Mouse (Mus musculus) left cerebral cortex, adult 8-10 months (tissue): ENCODE results near the gene Llgl1. TPM values are rescaled to one million over a fixed set of nuclear protein-coding genes. Genes with fewer than 3 reads are reported as not detected.
A peak's percentile ranks its signal among the peaks of the same experiment; 100 is the strongest.

Source experiments
- DNase-seq, 2 experiments: peaks; one replicate each; pipeline ENCODE4 v3.0.0; 2022; ENCODE audit warnings: low spot score in 2 of 2
- microRNA-seq, 2 experiments: library from miRNA; unstranded; fragments of <30 nt; microRNA quantifications; one replicate each; pipeline ENCODE4 v1.2.0; 2022
- total RNA-seq, 4 experiments: library from RNA; stranded (reverse); gene quantifications; 2 replicates each; pipeline ENCODE4 v1.2.4; 2022

Llgl1 gene
- total RNA-seq, 4 experiments from 2014 or later: 40.0 to 42.3 (median 40.8) TPM

GRCm38 (mm10) chr11:60726601-60727391 is 27.3 kb downstream of the Llgl1 start, which contains the start of gene Flii:
Flii (minus strand) TSS chr11:60727263.
- DNase-seq: peak in 1 of 2 experiments; percentile 60

- no peak for DNase-seq
Observed at GRCm38 (mm10) chr11:60727392-60728140, 28.0 kb downstream of the Llgl1 start.

- DNase-seq: peak; percentile 92 to 96
Observed at GRCm38 (mm10) chr11:60728260-60728761, 28.8 kb downstream of the Llgl1 start, which contains the start of gene Mief2. Mief2 (plus strand) TSS chr11:60728398.

- DNase-seq: no peak
Observed at GRCm38 (mm10) chr11:60729217-60729641, 29.7 kb downstream of the Llgl1 start.

GRCm38 (mm10) chr11:60730169-60730568 is 30.6 kb downstream of the Llgl1 start:
- DNase-seq: no peak

GRCm38 (mm10) chr11:60731251-60731650 is 31.7 kb downstream of the Llgl1 start:
- no peak for DNase-seq

GRCm38 (mm10) chr11:60734206-60734605 is 34.7 kb downstream of the Llgl1 start:
- no peak for DNase-seq

GRCm38 (mm10) chr11:60735191-60735590 is 35.7 kb downstream of the Llgl1 start:
- DNase-seq: no peak

- DNase-seq: no peak
Observed at GRCm38 (mm10) chr11:60736491-60736890, 37.0 kb downstream of the Llgl1 start.

- no peak for DNase-seq
Observed at GRCm38 (mm10) chr11:60737450-60737849, 37.9 kb downstream of the Llgl1 start.

- no peak for DNase-seq
Observed at GRCm38 (mm10) chr11:60740321-60740720, 40.8 kb downstream of the Llgl1 start.

- no peak for DNase-seq
Observed at GRCm38 (mm10) chr11:60755570-60755969, 56.0 kb downstream of the Llgl1 start.

- DNase-seq: no peak
Observed at GRCm38 (mm10) chr11:60761681-60762080, 62.2 kb downstream of the Llgl1 start.

Small RNAs within 50 kb of the gene (microRNA-seq; reads per million reads assigned to microRNA genes)
- 1.1 to 1.5 reads per million in 2 experiments for gene Mir5100

Other genes starting within 250 kb of the Llgl1 start
- gene Drg2, start 245.1 kb upstream of the Llgl1 start, total RNA-seq: 10 to 100 TPM; 66.9 to 74.1 (median 69.2) TPM
- under 1 TPM; 0.06 to 0.21 (median 0.18) TPM for gene Myo15, start 230.4 kb upstream of the Llgl1 start, total RNA-seq
- gene Alkbh5, start 163.3 kb upstream of the Llgl1 start, total RNA-seq: 10 to 100 TPM; 52.7 to 58.2 (median 54.9) TPM
- 10 to 100 TPM; 61.2 to 73.0 (median 62.4) TPM for gene Flii, start 27.5 kb downstream of the Llgl1 start, total RNA-seq
- gene Mief2, start 28.7 kb downstream of the Llgl1 start, total RNA-seq: 10 to 100 TPM; 18.3 to 24.8 (median 19.8) TPM
- 1 to 10 TPM; 5.4 to 7.2 (median 6.6) TPM for gene Top3a, start 77.6 kb downstream of the Llgl1 start, total RNA-seq
- gene Smcr8, start 77.8 kb downstream of the Llgl1 start, total RNA-seq: 10 to 100 TPM; 31.7 to 35.9 (median 32.7) TPM
- 1 to 10 TPM; 4.0 to 7.1 (median 5.6) TPM for gene Shmt1, start 112.0 kb downstream of the Llgl1 start, total RNA-seq
- gene Dhrs7b, start 130.9 kb downstream of the Llgl1 start, total RNA-seq: 10 to 100 TPM; 27.6 to 30.0 (median 29.5) TPM
- gene Tmem11, start 179.5 kb downstream of the Llgl1 start, total RNA-seq: 10 to 100 TPM; 26.7 to 33.3 (median 30.3) TPM
- 10 to 100 TPM in 3 of 4 experiments, 1 to 10 TPM in 1; 9.6 to 13.4 (median 11.9) TPM for gene Natd1, start 215.0 kb downstream of the Llgl1 start, total RNA-seq
- gene Map2k3, start 232.3 kb downstream of the Llgl1 start, total RNA-seq: 10 to 100 TPM; 12.0 to 18.7 (median 16.3) TPM